17 mouse cellular contexts compared by ENCODE assay signal in genomic region chr2:52013306-52013820, GRCm38 (mm10). TPM values are rescaled to one million over a fixed set of nuclear protein-coding genes. Genes with fewer than 3 reads are reported as not detected.
A peak's percentile ranks its signal among the peaks of the same experiment; 100 is the strongest.
DNase-seq lines count a peak whose midpoint lies in the region; ATAC-seq and TF ChIP-seq lines count a peak whose summit lies in the region.
"Had no signal": no experiment of that assay in that cellular context is flagged by ENCODE, and none has a peak within 500 bp of the region (broad histone marks: within the 10 kb centered on the region; RNA-seq: fewer than 3 reads in every experiment).

No protein-coding gene starts in this region.

- H3K4me3 ChIP-seq in heart, embryonic 11.5 days (ENCODE audit: low read depth, low read length): no peak overlapping the region
- no peak overlapping the region for H3K4me3 ChIP-seq in kidney, adult 2 months (ENCODE audit: insufficient read depth, low read depth, low read length)
- H3K4me3 ChIP-seq: embryonic facial prominence, embryonic 15.5 days; forebrain, embryonic 15.5 days; limb, embryonic 10.5 days; liver, embryonic 15.5 days; neural tube, embryonic 12.5 days had no signal

- no peak for TF ChIP-seq POLR2A in kidney, adult 2 months (IDR thresholded peaks at IDR 0.05; ENCODE audit: low read depth, low read length)

- 70% methylated on average over 9 of the region's 9 CpGs for WGBS in heart, embryonic 11.5 days (ENCODE audit: insufficient replicate concordance)
- WGBS in kidney, adult 2 months: 78% methylated on average over 9 of the region's 9 CpGs

- peak; percentile 15 to 27 for DNase-seq in heart, adult 9 months (ENCODE audit: low spot score in 2 of 2)
- DNase-seq in brain, adult 2 months (ENCODE audit: low read depth, low spot score): peak; percentile 93
- peak; percentile 80 for DNase-seq in cerebellum, adult 9-11 months
- peak; percentile 15 for DNase-seq in layer of hippocampus, adult 9-11 months
- DNase-seq in kidney, adult 2 months: no peak
- DNase-seq in embryo, embryonic 10.5 days (ENCODE audit: low spot score): no peak
- DNase-seq: adrenal gland, postnatal 25 days; kidney, adult 18-20 months; lung, postnatal 36 days; midbrain, embryonic 14.5 days had no signal

- TF ChIP-seq CTCF in kidney, adult 2 months (conservative IDR thresholded peaks at IDR 0.05; ENCODE audit: insufficient read depth, insufficient read length, low read depth, low read length): no peak

- no peak overlapping the region for H3K27ac ChIP-seq in heart, embryonic 11.5 days (ENCODE audit: low read depth, low read length)
- no peak overlapping the region for H3K27ac ChIP-seq in kidney, adult 2 months (ENCODE audit: insufficient read depth, low read depth, low read length)
- H3K27ac ChIP-seq: embryonic facial prominence, embryonic 15.5 days; forebrain, embryonic 15.5 days; hindbrain, embryonic 14.5 days; limb, embryonic 10.5 days; liver, embryonic 15.5 days; neural tube, embryonic 12.5 days had no signal

- no peak overlapping the region for H3K4me2 ChIP-seq in heart, embryonic 11.5 days
- H3K4me2 ChIP-seq: embryonic facial prominence, embryonic 15.5 days; forebrain, embryonic 15.5 days; hindbrain, embryonic 14.5 days; liver, embryonic 15.5 days; neural tube, embryonic 12.5 days had no signal

- H3K36me3 ChIP-seq in heart, embryonic 11.5 days (ENCODE audit: control insufficient read depth, insufficient read depth, low read length): no peaks in the 10 kb centered on the region
- H3K36me3 ChIP-seq in kidney, adult 2 months (ENCODE audit: control insufficient read depth, insufficient read depth, low read length): no peaks in the 10 kb centered on the region
- H3K36me3 ChIP-seq: embryonic facial prominence, embryonic 15.5 days; forebrain, embryonic 15.5 days; limb, embryonic 10.5 days; liver, embryonic 15.5 days; neural tube, embryonic 12.5 days had no signal

- no peaks in the 10 kb centered on the region for H3K9me3 ChIP-seq in heart, embryonic 11.5 days (replicated peaks; ENCODE audit: control insufficient read depth, low read length)
- H3K9me3 ChIP-seq: embryonic facial prominence, embryonic 15.5 days; forebrain, embryonic 15.5 days; limb, embryonic 10.5 days; liver, embryonic 15.5 days; neural tube, embryonic 12.5 days had no signal

- ATAC-seq in heart, embryonic 11.5 days (replicated peaks; ENCODE audit: insufficient number of reproducible peaks, low FRiP score, low TSS enrichment): no peak
- ATAC-seq: forebrain, embryonic 15.5 days had no signal

- no peak overlapping the region for H3K9ac ChIP-seq in heart, embryonic 11.5 days (ENCODE audit: low read depth, low read length)
- H3K9ac ChIP-seq: embryonic facial prominence, embryonic 15.5 days; forebrain, embryonic 15.5 days; hindbrain, embryonic 14.5 days; liver, embryonic 15.5 days; neural tube, embryonic 12.5 days had no signal

- H3K4me1 ChIP-seq in heart, embryonic 11.5 days (ENCODE audit: control insufficient read depth, insufficient read depth, low read length): peaks cover 7% of the 10 kb centered on the region
- no peaks in the 10 kb centered on the region for H3K4me1 ChIP-seq in kidney, adult 2 months (ENCODE audit: control insufficient read depth, insufficient read depth, low read length)
- H3K4me1 ChIP-seq: embryonic facial prominence, embryonic 15.5 days; forebrain, embryonic 15.5 days; limb, embryonic 10.5 days; liver, embryonic 15.5 days had no signal

- H3K27me3 ChIP-seq in heart, embryonic 11.5 days (ENCODE audit: control insufficient read depth, insufficient read depth, low read length): no peaks in the 10 kb centered on the region
- no peaks in the 10 kb centered on the region for H3K27me3 ChIP-seq in kidney, adult 2 months (replicated peaks; ENCODE audit: control insufficient read depth, insufficient read depth, low read length)
- H3K27me3 ChIP-seq: embryonic facial prominence, embryonic 15.5 days; forebrain, embryonic 15.5 days; neural tube, embryonic 12.5 days had no signal

RNA-seq across cellular contexts. Expression of gene Tnfaip6, which starts 24.4 kb away (rescaled TPM):
- polyA plus RNA-seq in heart, embryonic 11.5 days (2014; fragmentation: Nextera tagmentation; extraction: Ambion mirVana): 3.7 and 4.9 TPM in 2 replicates
- polyA plus RNA-seq in kidney, adult 2 months (2012; rRNA removed): 0.07 and 0.28 TPM in 2 replicates

RNA-seq across cellular contexts. Expression of gene Nmi, which starts 40.1 kb away (rescaled TPM):
- polyA plus RNA-seq in heart, embryonic 11.5 days (2014; fragmentation: Nextera tagmentation; extraction: Ambion mirVana): 12.6 and 12.7 TPM in 2 replicates
- 4.5 and 6.4 TPM in 2 replicates for polyA plus RNA-seq in kidney, adult 2 months (2012; rRNA removed)

RNA-seq across cellular contexts. Expression of gene Rif1, which starts 59.3 kb away (rescaled TPM):
- polyA plus RNA-seq in heart, embryonic 11.5 days (2014; fragmentation: Nextera tagmentation; extraction: Ambion mirVana): 27.9 and 29.8 TPM in 2 replicates
- 0.98 and 1.6 TPM in 2 replicates for polyA plus RNA-seq in kidney, adult 2 months (2012; rRNA removed)

Comparison
In these comparisons a context has a peak if more than half of its experiments do, and no peak if none do; other contexts are left out.
1. DNase-seq: peak in heart, adult 9 months (2 of 2), brain, adult 2 months (single experiment), cerebellum, adult 9-11 months (single experiment) and layer of hippocampus, adult 9-11 months (single experiment); none in kidney, adult 2 months (single experiment) and embryo, embryonic 10.5 days (single experiment).
2. RNA of gene Rif1, which starts 59.3 kb away (polyA plus RNA-seq): 27.9 to 29.8 TPM in heart, embryonic 11.5 days; 0.98 to 1.6 TPM in kidney, adult 2 months; every median in the first group is over 10 times any median in the second.